Mouse (Mus musculus): ENCODE results near the gene Tmem190.

Tmem190 gene

DNA sequence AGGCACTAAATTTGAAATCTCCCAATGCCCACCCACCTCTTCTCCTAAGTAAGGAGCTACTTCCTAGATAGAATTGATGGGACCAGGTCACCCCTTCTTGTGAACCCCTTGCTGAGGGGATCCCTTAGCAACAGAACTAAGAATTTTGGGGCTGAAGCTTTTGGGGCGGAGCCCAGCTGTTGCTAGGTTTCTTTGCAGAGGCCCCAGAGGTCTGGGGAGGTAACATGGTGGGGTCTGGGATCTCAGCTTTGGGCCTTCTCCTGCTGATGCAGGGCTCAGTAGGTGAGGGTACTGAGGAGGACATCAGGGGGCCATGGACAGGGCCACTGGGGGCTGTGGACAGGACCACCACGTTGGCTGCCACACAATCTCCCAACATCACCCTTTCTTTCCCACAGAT is at the start of gene Tmem190, which contains the start of gene Il11:
Gene Tmem190, plus strand, starts transcription at position 179 of the 400 bp plus-strand sequence.
Gene Il11, minus strand, starts transcription at position 101 of the 400 bp plus-strand sequence.
- DNase-seq (ENCODE audit: low read depth in 1 of 2, low spot score in 2 of 2): no peak

GRCm38 (mm10) chr7:4732968-4733392 is 49.8 kb upstream of the Tmem190 start:
- DNase-seq (ENCODE audit: low read depth in 1 of 2, low spot score in 2 of 2): no peak

GRCm38 (mm10) chr7:4739041-4739543 is 43.6 kb upstream of the Tmem190 start:
- no peak for DNase-seq (ENCODE audit: low read depth in 1 of 2, low spot score in 2 of 2)

- peak; percentile 93 to 97 for DNase-seq (ENCODE audit: low read depth in 1 of 2, low spot score in 2 of 2)
Observed at GRCm38 (mm10) chr7:4739544-4740275, 43.0 kb upstream of the Tmem190 start, which contains the start of gene Kmt5c. Kmt5c (plus strand) TSS chr7:4740115.

DNA sequence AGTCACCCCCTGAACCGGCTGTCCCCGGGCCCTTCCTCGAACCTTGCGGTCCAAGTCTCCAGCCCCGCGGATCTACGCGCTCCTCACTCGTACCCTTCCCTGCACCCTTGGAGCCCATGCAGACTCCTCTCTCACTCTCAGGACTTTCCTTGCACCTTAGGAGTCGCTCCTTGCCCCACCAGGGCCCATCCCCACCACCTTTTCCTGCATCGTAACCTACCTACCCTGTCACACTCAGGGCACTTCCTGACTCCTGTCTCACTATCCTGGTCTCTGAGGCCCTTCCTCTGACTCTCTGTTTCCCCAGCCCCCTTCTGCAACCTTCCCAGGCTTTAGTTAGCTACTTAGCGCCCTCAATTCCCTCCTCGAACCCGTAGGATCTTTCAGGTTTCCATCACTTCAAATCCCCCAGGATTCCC is 42.4 kb upstream of the Tmem190 start:
- no peak for DNase-seq (ENCODE audit: low read depth in 1 of 2, low spot score in 2 of 2)

DNA sequence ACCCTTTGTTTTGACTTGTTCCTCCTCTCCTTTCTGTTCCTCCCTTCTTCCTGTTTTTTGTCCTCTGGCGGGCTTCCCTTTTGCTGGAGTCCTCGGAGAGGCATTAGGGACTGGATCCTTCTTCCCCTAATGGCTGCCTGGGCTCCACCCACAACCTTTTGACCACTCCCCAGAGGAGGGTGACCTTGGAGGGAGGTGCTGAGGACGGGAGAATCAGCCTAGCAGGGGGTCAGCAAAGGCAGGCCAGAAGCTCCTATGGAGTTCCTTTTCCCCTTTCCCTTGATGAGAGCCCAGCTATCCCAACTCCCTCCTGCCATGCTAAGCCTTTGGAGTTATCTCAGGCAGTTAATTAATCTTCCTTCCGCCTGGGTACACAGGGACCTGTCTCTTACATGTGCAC is 41.6 kb upstream of the Tmem190 start:
- DNase-seq (ENCODE audit: low read depth in 1 of 2, low spot score in 2 of 2): peak; percentile 41 to 44

- no peak for DNase-seq (ENCODE audit: low read depth in 1 of 2, low spot score in 2 of 2)
Observed at GRCm38 (mm10) chr7:4741672-4742481, 40.9 kb upstream of the Tmem190 start.

DNA sequence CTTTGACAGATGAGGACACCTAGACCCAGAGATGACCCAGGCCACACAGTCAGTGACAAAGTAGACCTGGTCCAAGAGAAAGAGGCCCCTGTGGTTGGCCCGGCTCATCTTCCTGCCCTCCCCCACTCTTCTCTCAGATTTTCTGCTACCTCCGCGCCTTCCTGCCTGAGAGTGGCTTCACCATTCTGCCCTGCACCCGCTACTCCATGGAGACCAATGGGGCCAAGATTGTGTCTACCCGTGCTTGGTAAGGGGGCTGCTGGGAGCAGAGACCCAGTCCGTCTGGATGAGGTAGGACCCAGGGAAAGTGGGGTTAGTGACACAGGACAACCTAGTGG is 40.3 kb upstream of the Tmem190 start:
- DNase-seq (ENCODE audit: low read depth in 1 of 2, low spot score in 2 of 2): no peak

- DNase-seq (ENCODE audit: low read depth in 1 of 2, low spot score in 2 of 2): no peak
Observed at GRCm38 (mm10) chr7:4743354-4743753, 39.4 kb upstream of the Tmem190 start.

- DNase-seq (ENCODE audit: low read depth in 1 of 2, low spot score in 2 of 2): no peak
Observed at GRCm38 (mm10) chr7:4744886-4745285, 37.9 kb upstream of the Tmem190 start.

DNA sequence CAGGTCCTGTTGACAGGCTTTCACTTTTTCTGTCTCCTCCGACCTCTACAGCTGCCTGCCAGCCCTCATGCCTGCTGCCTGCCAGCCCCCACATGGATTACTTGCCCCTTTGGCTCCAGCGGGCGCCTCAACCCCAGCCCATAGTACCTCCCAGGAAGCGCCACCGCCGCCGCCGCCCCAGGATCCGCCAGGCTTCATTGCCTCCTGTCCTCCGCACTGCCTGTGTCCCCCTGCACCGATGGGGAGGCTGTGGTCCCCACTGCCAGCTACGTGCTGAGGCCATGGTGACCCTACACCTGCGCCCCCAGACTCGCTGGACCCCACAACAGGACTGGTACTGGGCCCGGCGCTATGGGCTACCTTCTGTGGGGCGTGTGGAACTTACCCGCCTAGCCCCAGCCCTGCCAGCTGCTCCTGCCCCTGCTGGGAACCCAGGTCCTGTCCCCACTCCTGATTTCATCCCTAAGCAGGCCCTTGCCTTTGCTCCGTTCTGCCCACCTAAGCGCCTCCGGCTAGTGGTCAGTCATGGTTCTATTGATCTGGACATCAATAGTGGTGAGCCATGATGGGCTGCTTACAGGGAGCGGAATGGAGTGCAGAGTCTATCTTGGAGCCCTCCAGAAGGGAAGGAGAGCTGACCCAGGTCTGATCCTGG is 36.3 kb upstream of the Tmem190 start:
- DNase-seq (ENCODE audit: low read depth in 1 of 2, low spot score in 2 of 2): no peak

DNA sequence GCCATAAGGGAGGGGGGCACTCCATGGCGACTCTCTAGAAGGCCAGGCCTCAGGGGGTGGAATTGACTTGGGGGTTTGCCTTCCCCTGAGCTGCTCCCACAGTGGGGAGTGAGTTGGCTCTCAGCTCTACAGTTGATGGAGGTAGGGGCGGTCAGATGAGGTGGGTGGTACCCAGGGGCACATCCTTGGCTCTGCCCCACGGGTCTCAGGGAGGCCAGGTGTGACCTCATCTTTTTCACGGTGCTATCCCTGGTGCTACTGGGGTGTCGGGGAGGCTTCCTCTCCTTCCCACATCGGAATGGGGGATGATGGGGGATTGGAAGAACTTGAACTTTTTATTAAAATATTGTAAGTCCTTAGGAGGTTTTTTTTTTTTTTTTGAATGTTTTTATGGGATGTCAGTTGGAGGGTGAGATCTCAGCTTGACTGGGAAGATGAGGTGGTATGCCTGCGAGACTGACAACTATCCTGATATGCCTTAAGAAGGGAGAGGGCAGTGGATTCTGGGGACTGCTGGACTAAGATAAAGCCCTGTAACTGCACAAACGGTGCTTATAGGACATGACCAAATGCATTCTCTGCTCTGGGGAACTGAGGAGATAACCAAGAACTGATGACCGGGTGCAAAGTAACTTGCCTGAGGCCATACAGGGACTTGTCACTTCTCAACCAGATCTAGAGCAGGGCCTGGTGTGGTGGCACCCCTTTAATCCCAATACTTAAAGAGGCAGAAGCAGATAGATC is 35.4 kb upstream of the Tmem190 start:
- no peak for DNase-seq (ENCODE audit: low read depth in 1 of 2, low spot score in 2 of 2)

DNA sequence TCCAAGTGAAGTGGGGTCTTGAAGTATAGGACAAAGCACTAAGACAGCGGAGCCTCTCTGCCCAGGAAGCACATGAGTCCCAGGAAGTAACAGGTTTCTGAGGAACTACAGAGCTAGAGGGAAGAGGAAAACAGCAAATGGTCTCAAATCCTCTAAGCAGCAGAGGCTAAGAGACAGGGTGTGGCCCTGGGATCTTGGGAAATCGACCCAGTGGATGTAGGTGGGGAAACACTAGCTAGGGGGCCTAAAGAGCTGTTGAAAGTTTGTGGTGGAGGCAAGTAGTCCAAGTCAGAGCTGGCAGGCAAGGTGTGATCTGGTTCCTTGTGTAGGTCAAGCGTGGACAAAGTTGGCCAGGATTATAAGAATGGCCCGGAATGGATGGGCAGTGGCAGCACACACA is 34.4 kb upstream of the Tmem190 start:
- DNase-seq (ENCODE audit: low read depth in 1 of 2, low spot score in 2 of 2): no peak

- DNase-seq (ENCODE audit: low read depth in 1 of 2, low spot score in 2 of 2): no peak
Observed at GRCm38 (mm10) chr7:4749169-4749568, 33.6 kb upstream of the Tmem190 start.

DNA sequence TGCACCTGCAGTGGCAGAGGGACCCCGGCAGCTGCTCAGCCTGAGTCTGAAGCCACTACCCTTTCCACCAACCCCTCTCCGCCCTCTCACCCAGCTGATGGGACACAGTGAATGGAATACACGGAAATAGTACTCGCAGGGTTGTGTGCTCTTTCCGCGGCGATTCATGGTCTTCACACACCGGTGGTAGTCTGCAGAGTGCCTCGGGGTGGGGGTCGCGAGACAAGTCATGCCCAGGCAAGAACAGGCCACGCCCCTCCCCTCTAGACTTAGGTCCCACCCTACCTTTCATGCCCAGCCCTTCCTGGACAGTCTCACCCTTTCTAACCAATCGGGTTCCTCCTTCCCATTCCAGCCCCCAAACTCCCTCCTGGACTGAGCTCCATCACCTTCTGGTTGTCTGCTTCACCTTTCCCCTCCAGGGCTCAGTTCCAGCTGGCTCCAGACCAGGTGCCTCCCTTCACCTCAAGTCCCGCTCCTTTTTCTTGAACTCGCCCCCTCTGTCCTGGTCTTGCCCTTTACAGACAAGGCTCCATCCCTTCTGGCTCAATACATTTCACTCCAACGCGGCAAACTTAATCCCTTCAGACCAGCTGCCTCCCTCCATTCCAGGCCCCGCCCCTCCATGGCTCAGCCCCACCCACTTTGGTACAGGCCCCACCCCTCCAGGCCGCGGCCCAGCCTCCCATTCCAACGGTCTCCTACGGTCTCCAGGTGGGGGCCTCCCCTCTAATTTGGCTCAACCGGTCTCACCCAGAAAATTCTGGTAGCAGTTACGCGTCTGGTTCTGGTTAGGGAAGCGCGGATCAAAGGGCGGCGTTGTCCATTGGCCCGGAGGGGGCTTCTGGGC is 30.5 kb upstream of the Tmem190 start:
- DNase-seq (ENCODE audit: low read depth in 1 of 2, low spot score in 2 of 2): no peak

GRCm38 (mm10) chr7:4752821-4753570 is 29.7 kb upstream of the Tmem190 start, which contains the start of gene Cox6b2:
Cox6b2 (minus strand) TSS chr7:4753094.
- peak; percentile 38 to 45 for DNase-seq (ENCODE audit: low read depth in 1 of 2, low spot score in 2 of 2)

DNA sequence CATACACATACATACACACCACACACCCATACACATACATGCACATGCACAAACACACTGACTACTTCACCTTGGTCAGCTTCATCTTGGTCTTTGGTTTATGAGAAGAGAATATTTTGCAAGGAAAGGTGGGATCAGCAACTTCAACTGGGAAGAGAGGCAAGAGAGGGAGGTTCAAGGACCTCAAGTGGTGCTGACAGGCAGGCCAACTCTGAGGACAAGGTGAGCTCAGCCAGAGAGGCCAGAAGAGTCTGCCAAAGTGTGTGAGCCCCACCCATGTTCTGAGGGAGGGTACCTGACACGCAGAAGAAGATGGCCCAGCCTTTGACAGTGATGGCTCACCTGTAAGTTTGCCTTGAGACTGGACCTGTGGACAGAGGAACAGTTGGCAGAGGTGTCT is 23.1 kb upstream of the Tmem190 start:
- DNase-seq (ENCODE audit: low read depth in 1 of 2, low spot score in 2 of 2): no peak

DNA sequence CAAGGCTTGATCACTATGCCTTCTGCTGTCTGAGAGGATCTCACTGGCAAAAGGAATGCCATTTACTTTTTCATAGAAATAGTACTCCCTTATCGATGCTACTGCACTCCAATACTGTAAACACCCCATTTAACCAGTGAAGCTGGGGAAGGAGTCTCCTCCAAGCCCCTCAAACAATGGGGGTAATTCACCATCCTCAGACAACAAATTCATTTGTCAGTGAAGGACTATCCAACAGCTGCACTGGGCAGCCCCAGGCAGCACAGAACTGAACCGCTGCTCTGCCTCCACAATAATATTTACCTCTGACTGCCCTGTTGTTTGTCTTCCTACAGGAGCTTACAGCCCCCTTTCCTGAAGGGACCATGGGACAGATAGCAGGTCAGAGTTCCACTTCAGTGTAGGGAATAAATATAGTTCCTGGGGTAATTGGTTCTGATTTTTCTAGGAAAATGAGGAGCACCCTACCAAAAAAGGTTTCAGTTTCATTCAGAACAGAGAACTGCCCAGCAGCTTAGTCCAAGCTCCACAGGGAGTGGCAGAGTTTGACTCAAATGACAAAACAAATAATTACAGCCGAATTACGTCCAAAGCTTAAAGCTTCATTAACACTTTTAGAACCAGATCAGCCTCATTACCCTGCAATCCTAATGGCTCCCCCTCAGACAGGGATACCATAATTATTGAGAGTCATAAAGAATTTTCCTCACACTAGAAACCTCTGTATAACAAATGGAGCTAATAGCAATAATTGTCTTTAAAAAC is 17.6 kb upstream of the Tmem190 start:
- no peak for DNase-seq (ENCODE audit: low read depth in 1 of 2, low spot score in 2 of 2)
